Mouse (Mus musculus) CH12.LX (cell line): ENCODE measurements around the gene Zfp326. TPM values are rescaled to one million over a fixed set of nuclear protein-coding genes. Genes with fewer than 3 reads are reported as not detected.

ENCODE experiments used
- DNase-seq: peaks from one replicate; pipeline ENCODE4 v3.0.0-alpha.2; 2013; ENCODE audit errors: extremely low read depth
- H3K27ac ChIP-seq: 2 replicates; pipeline ENCODE4 v1.5.1; 2012; ENCODE audit warnings: low read depth, mild to moderate bottlenecking, control low read depth, moderate library complexity; ENCODE audit not compliant: insufficient read depth
- H3K27me3 ChIP-seq: replicated peaks from 2 replicates; pipeline ENCODE3; 2012; ENCODE audit warnings: inconsistent platforms
- H3K36me3 ChIP-seq, 2 experiments: replicated peaks in 1 of 2; 2 replicates each; pipeline versions ENCODE3 to v1.6.1; 2012; ENCODE audit warnings: inconsistent platforms in 1 of 2, low read length in 1 of 2, mild to moderate bottlenecking in 1 of 2, mixed read lengths in 1 of 2, moderate library complexity in 1 of 2; ENCODE audit not compliant: control insufficient read depth in 1 of 2, insufficient read depth in 1 of 2
- H3K4me1 ChIP-seq, 2 experiments: 2 replicates each; pipeline ENCODE4 v1.6.1; 2012; ENCODE audit warnings: inconsistent platforms in 1 of 2, moderate library complexity in 1 of 2; ENCODE audit not compliant: insufficient read depth in 2 of 2, control insufficient read depth in 1 of 2
- H3K4me2 ChIP-seq: 2 replicates; pipeline ENCODE4 v1.6.1; 2012; ENCODE audit warnings: low read depth, mild to moderate bottlenecking, control low read depth; ENCODE audit not compliant: poor library complexity, insufficient read depth, severe bottlenecking
- H3K4me3 ChIP-seq, 3 experiments: fragments of 150-350 bp in 1 of 3; sonication (generic) in 1 of 3; replicated peaks in 1 of 3; 2 replicates each; pipeline versions ENCODE3 to v1.5.1; 2011 to 2012; ENCODE audit warnings: low read depth in 2 of 3, low read length in 2 of 3, mild to moderate bottlenecking in 2 of 3, moderate library complexity in 2 of 3, control low read depth in 1 of 3, improper control_type of control experiment in 1 of 3, inconsistent platforms in 1 of 3, mixed read lengths in 1 of 3; ENCODE audit not compliant: poor library complexity in 1 of 3
- H3K79me2 ChIP-seq: replicated peaks from 2 replicates; pipeline ENCODE4 v1.6.1; 2012; ENCODE audit warnings: mild to moderate bottlenecking, moderate library complexity; ENCODE audit not compliant: control insufficient read depth, poor library complexity, insufficient read depth, severe bottlenecking; ENCODE audit errors: extremely low read depth
- H3K9ac ChIP-seq: 2 replicates; pipeline ENCODE4 v1.6.1; 2012; ENCODE audit warnings: low read depth, mild to moderate bottlenecking, control low read depth, moderate library complexity; ENCODE audit not compliant: insufficient read depth
- H3K9me3 ChIP-seq: replicated peaks from 2 replicates; pipeline ENCODE3; 2012; ENCODE audit warnings: low read length, inconsistent platforms, mixed read lengths
- BHLHE40 ChIP-seq: IDR thresholded peaks from 2 replicates; pipeline ENCODE4 v1.6.1; 2011; ENCODE audit warnings: mild to moderate bottlenecking, low read depth, low read length, improper control_type of control experiment
- CTCF ChIP-seq, 2 experiments: IDR thresholded peaks in 1 of 2; conservative IDR thresholded peaks in 1 of 2; 2 replicates each; pipeline ENCODE4 v1.5.1; 2011 to 2012; ENCODE audit warnings: low read depth in 2 of 2, low read length in 2 of 2, improper control_type of control experiment in 1 of 2, inconsistent platforms in 1 of 2, mild to moderate bottlenecking in 1 of 2, moderate library complexity in 1 of 2
- E2F4 ChIP-seq: IDR thresholded peaks from 2 replicates; pipeline ENCODE4 v1.6.1; 2011; ENCODE audit warnings: low read depth, low read length, improper control_type of control experiment; ENCODE audit not compliant: insufficient replicate concordance
- ELF1 ChIP-seq: IDR thresholded peaks from 2 replicates; pipeline ENCODE4 v1.6.1; 2014; ENCODE audit warnings: low read depth, mild to moderate bottlenecking, inconsistent platforms, low read length, improper control_type of control experiment
- HCFC1 ChIP-seq: IDR thresholded peaks from 2 replicates; pipeline ENCODE4 v1.6.1; 2012; ENCODE audit warnings: low read depth, mild to moderate bottlenecking, inconsistent platforms, low read length, improper control_type of control experiment
- IRF4 ChIP-seq: IDR thresholded peaks from 2 replicates; pipeline ENCODE4 v1.6.1; 2014; ENCODE audit warnings: low read depth, mild to moderate bottlenecking, inconsistent platforms, low read length, improper control_type of control experiment
- JUND ChIP-seq: conservative IDR thresholded peaks from 2 replicates; pipeline ENCODE4 v1.6.1; 2011; ENCODE audit warnings: low read depth, low read length, improper control_type of control experiment
- MAFK ChIP-seq: IDR thresholded peaks from 2 replicates; pipeline ENCODE4 v1.6.1; 2011; ENCODE audit warnings: low read length, improper control_type of control experiment; ENCODE audit not compliant: insufficient replicate concordance
- MAX ChIP-seq: IDR thresholded peaks from 2 replicates; pipeline ENCODE4 v1.6.1; 2011; ENCODE audit warnings: low read length, improper control_type of control experiment
- MAZ ChIP-seq: IDR thresholded peaks from 2 replicates; pipeline ENCODE4 v1.6.1; 2012; ENCODE audit warnings: low read depth, mild to moderate bottlenecking, inconsistent platforms, low read length, improper control_type of control experiment, moderate library complexity
- MEF2A ChIP-seq: IDR thresholded peaks from 2 replicates; pipeline ENCODE4 v1.6.1; 2014; ENCODE audit warnings: low read depth, mild to moderate bottlenecking, inconsistent platforms, low read length, improper control_type of control experiment, borderline replicate concordance
- MXI1 ChIP-seq: IDR thresholded peaks from 2 replicates; pipeline ENCODE4 v1.6.1; 2011; ENCODE audit warnings: mild to moderate bottlenecking, low read depth, low read length, improper control_type of control experiment
- NELFE ChIP-seq: IDR thresholded peaks from 2 replicates; pipeline ENCODE4 v1.6.1; 2011; ENCODE audit warnings: low read depth, low read length, improper control_type of control experiment
- NRF1 ChIP-seq: IDR thresholded peaks from 2 replicates; pipeline ENCODE4 v1.6.1; 2014; ENCODE audit warnings: low read depth, mild to moderate bottlenecking, inconsistent platforms, low read length, improper control_type of control experiment, moderate library complexity
- POLR2A ChIP-seq: IDR thresholded peaks from 2 replicates; pipeline ENCODE4 v1.6.1; 2011; ENCODE audit warnings: low read depth, mild to moderate bottlenecking, improper control_type of control experiment, low read length
- RCOR1 ChIP-seq: conservative IDR thresholded peaks from 2 replicates; pipeline ENCODE4 v1.6.1; 2012; ENCODE audit warnings: low read depth, mild to moderate bottlenecking, inconsistent platforms, low read length, improper control_type of control experiment
- SMC3 ChIP-seq: IDR thresholded peaks from 2 replicates; pipeline ENCODE4 v1.6.1; 2011; ENCODE audit warnings: low read depth, low read length, improper control_type of control experiment
- TBP ChIP-seq: conservative IDR thresholded peaks from 2 replicates; pipeline ENCODE4 v1.6.1; 2011; ENCODE audit warnings: low read depth, low read length, improper control_type of control experiment
- USF1 ChIP-seq: IDR thresholded peaks from 2 replicates; pipeline ENCODE4 v1.6.1; 2014; ENCODE audit warnings: low read depth, mild to moderate bottlenecking, inconsistent platforms, low read length, improper control_type of control experiment
- USF2 ChIP-seq: conservative IDR thresholded peaks from 2 replicates; pipeline ENCODE4 v1.6.1; 2011; ENCODE audit warnings: low read depth, low read length, improper control_type of control experiment
- ZMIZ1 ChIP-seq: IDR thresholded peaks from 2 replicates; pipeline ENCODE4 v1.6.1; 2012; ENCODE audit warnings: low read depth, mild to moderate bottlenecking, inconsistent platforms, low read length, improper control_type of control experiment
- ZNF384 ChIP-seq: IDR thresholded peaks from 2 replicates; pipeline ENCODE4 v1.6.1; 2012; ENCODE audit warnings: low read depth, low read length, improper control_type of control experiment, inconsistent platforms
- dilution Hi-C: fragments of 300-500 bp; cut with MboI; formaldehyde crosslinking; loops from 2 replicates; pipeline ENCODE4 v1.14.3; 2020; ENCODE audit warnings: low sequenced_read_pairs; ENCODE audit not compliant: extremely low pct_unique_long_range_greater_than_20kb, extremely low pct_ligation_motif_present
- in situ Hi-C: fragments of 300-500 bp; cut with MboI; formaldehyde crosslinking; loops from 3 replicates; pipeline ENCODE4 v1.14.3; 2019; ENCODE audit warnings: low sequenced_read_pairs, low pct_ligation_motif_present, low pct_unique_long_range_greater_than_20kb, mixed read lengths
- polyA plus RNA-seq: library from polyadenylated mRNA; unstranded; fragments of >175 nt; gene quantifications from 2 replicates; pipeline ENCODE4 v1.2.1, GENCODE M21; 2012; ENCODE audit warnings: low read depth; ENCODE audit not compliant: insufficient read length
- total RNA-seq, 2 experiments: library from RNA; depleted of rRNA; stranded (reverse); fragments of 300-350 nt in 1 of 2; fragments of >200 nt in 1 of 2; gene quantifications; 2 replicates each; pipeline ENCODE4 v1.2.3; 2012 to 2014

Gene Zfp326
- total and polyA plus RNA-seq, 3 experiments: 5.3 to 21.6 (median 7.4) TPM

GRCm38 (mm10) chr5:105909671-105910070 is 33.3 kb downstream of the Zfp326 start:
- Histone ChIP-seq H3K9ac (no peak overlapping the region), H3K4me3 (no peak overlapping the region), H3K27me3 (no peaks in the 10 kb centered on the region), H3K9me3 (no peaks in the 10 kb centered on the region), H3K27ac (no peak overlapping the region), H3K79me2 (no peaks in the 10 kb centered on the region), H3K4me2 (no peak overlapping the region), H3K36me3 (peaks cover 30 to 77% of the 10 kb centered on the region in 2 experiments), H3K4me1 (no peaks in the 10 kb centered on the region; a peak in 1 of 4 replicates)
- in situ Hi-C loops (no loop called here), dilution Hi-C loops (no loop called here)
- TF ChIP-seq MAFK (no peak), ZMIZ1 (no peak), POLR2A (no peak), CTCF (conservative IDR thresholded peaks at IDR 0.05 in 1 of 2, IDR thresholded peaks at IDR 0.05 in 1 of 2; ENCODE audit: low read depth in 2 of 2, low read length in 2 of 2) (no peak), BHLHE40 (no peak), USF1 (no peak), E2F4 (no peak), MEF2A (no peak), SMC3 (no peak), NRF1 (no peak), HCFC1 (no peak), NELFE (no peak), MXI1 (no peak), RCOR1 (no peak)
- DNase-seq: no peak

GRCm38 (mm10) chr5:105911498-105911897 is 35.1 kb downstream of the Zfp326 start:
- no peak for DNase-seq
- in situ Hi-C loops: no loop called here
- H3K4me2 ChIP-seq: no peak overlapping the region
- TF ChIP-seq TBP (no peak), MAX (no peak), NELFE (no peak), JUND (no peak), ZNF384 (no peak), MAZ (no peak), ELF1 (no peak), IRF4 (no peak), CTCF (conservative IDR thresholded peaks at IDR 0.05 in 1 of 2, IDR thresholded peaks at IDR 0.05 in 1 of 2; ENCODE audit: low read depth in 2 of 2, low read length in 2 of 2) (no peak), USF2 (no peak), MXI1 (no peak), BHLHE40 (no peak), SMC3 (no peak), MAFK (no peak), RCOR1 (no peak), E2F4 (no peak)
- TF ChIP-seq, all 38 proteins: peak for 0
- H3K4me3 ChIP-seq: no peak overlapping the region
- H3K4me1 ChIP-seq: no peaks in the 10 kb centered on the region
- H3K36me3 ChIP-seq: peaks cover 34 to 76% of the 10 kb centered on the region in 2 experiments
- H3K9ac ChIP-seq: no peak overlapping the region
- H3K27me3 ChIP-seq: no peaks in the 10 kb centered on the region
- no peaks in the 10 kb centered on the region for H3K79me2 ChIP-seq
- no peaks in the 10 kb centered on the region for H3K9me3 ChIP-seq
- H3K27ac ChIP-seq: no peak overlapping the region
- dilution Hi-C loops: no loop called here
